Mouse (Mus musculus) spleen, postnatal 10 days (tissue): ENCODE measurements at regions not wholly inside any gene's neighbourhood (a gene's known extent, or its start where the extent isn't known, plus 50 kb on each side); places are given as distances from the start of the nearest gene placed in this dataset.

Source experiments
- DNase-seq, 2 experiments: peaks; one replicate each; pipeline ENCODE4 v3.0.0; 2021 to 2022; ENCODE audit warnings: low spot score in 2 of 2

- no peak for DNase-seq
These were observed 65.3 kb downstream of the Cdca7 start for GRCm38 (mm10) chr2:72541246-72541645.

- no peak for DNase-seq
These were observed 69.5 kb downstream of the Cdca7 start for GRCm38 (mm10) chr2:72545453-72545852.

DNA sequence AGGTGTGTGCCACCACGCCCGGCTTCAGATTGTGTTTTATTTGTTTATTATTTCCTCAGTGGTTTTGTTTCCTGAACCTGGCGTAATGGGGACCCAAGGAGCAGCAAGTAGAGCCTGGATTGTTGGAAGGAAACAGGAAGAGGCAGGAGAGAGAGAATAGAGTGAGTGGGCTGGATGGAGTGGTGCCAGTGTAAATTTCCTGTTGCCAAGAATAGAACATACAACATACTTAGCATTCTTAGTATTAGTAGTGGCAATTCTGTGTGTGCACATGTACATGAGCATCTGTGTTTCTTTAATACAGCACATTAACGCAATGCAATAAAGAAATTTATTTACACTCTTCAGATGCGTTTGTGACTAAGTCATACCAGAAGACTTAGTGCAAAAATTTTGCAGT is 70.5 kb downstream of the Cdca7 start:
- DNase-seq: no peak

- no peak for DNase-seq
These were observed 71.0 kb downstream of the Cdca7 start for GRCm38 (mm10) chr2:72546963-72547362.

- no peak for DNase-seq
These were observed 75.3 kb downstream of the Cdca7 start for GRCm38 (mm10) chr2:72551268-72551667.

GRCm38 (mm10) chr2:72554603-72555002 is 78.6 kb downstream of the Cdca7 start:
- DNase-seq: no peak

DNA sequence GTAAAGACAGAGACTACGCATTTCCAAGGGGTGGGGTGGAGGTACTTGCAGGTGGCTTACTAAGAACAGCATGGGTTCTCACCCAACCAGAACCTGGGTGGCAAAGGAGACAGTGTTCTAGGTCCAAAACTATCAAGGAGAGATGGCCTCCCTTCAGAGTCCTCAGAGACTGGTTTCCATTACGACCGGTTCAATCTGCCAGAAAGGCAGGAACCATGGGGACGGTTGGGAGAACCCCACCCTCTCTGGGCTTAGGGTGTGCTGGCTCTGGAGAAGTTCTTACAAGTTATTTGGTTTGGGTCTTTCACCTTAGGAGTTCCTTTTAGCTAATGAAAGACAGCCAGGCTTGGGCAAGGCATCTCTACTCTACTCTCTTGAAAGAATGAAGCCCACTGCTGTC is 79.2 kb downstream of the Cdca7 start:
- DNase-seq: no peak

DNA sequence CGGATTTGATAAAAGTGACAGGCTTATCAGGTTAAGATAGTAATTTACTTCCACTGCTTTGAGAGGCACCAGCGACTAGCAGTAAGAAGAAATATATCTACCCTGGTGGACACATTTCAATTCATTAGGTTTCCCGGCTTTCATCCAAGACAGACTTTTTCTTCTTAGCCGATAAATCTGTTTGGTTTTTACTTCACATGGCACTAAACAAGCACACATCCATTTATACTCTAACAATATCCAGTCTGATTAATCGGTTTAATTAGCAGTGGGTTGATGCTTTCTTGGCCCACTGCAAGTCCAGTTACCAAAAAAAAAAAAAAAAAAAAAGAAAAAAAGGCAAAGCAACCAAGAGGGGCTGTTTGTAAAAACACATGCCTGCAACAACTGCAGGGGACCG is 79.6 kb downstream of the Cdca7 start:
- DNase-seq: no peak

- no peak for DNase-seq
These were observed 80.3 kb downstream of the Cdca7 start for GRCm38 (mm10) chr2:72556064-72556821.

GRCm38 (mm10) chr2:72557161-72557560 is 81.2 kb downstream of the Cdca7 start:
- DNase-seq: no peak

DNA sequence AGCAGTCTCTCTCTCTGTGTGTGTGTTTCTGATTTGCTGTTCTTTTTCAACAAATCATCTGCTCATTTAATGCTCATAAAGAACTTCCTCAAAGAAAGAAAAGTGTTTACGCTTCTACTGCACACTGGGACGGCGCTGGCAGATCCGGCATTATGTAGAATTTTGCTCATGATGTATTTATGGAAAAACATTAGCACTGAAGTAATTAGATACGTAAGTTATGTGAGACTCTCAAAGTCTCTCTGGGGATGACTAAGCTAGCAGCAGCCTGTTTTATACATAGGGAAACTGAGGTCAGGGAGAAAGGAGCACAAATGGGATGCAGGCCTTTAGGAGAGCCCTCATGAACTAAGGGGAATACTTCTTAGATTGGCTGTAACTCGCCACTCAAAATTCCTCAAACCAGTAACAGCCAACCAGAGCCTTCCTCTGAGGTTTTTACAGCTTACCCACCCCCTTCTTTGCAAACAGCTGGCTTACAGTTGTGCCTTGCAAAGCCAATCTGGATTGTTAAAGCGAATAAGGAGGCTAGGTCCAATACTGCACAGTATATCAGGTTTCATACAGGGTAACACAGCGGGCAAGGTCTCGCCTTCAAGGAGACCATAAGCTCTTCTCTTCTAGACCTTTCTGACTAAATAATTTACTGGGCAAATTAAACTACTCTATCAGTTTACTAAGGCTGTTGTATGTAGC is 81.8 kb downstream of the Cdca7 start:
- no peak for DNase-seq

GRCm38 (mm10) chr2:72561383-72561782 is 85.4 kb downstream of the Cdca7 start:
- no peak for DNase-seq

DNA sequence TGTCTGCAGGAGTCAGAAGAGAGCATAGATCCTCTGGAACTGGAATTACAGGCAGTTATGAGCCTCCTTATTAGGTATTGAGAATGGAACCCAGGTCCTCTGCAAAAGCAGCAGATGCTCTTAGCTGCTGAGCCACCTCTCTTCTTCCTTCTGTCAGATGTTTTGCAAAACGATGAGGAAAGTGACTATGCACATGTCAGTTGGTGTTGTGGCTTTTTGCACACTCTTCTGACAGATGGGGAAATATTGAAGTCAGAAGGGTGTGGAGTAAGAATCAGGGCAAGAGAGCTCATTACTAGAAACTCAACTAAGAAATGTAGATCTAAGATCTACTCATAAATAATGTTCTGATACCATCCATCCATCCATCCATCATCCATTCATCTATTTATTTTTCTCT is 102.4 kb downstream of the Cdca7 start:
- DNase-seq: no peak

GRCm38 (mm10) chr2:72581136-72581535 is 105.2 kb downstream of the Cdca7 start:
- DNase-seq: no peak

DNA sequence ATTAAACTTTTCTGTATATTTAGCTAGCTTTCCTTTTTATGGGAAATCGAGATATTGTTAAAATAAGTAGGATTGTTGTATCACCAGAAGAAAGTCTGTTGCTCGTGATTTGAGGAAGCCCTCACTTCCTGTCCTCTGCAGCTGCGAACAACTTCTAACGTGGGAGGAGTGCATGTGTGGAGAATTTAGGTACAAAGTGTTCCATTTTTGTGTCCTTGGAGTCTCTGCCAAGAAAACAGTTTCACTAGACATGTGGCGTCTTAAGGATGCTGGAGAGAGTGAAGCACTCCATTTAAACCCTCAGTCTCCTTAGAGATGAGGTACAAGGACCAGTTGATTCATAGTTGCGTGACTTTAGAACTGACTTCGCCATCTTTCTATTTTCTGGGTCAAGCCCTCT is 112.9 kb downstream of the Cdca7 start:
- DNase-seq: no peak

- DNase-seq: no peak
These were observed 116.1 kb downstream of the Cdca7 start for GRCm38 (mm10) chr2:72592011-72592410.

- DNase-seq: no peak
These were observed 121.3 kb downstream of the Cdca7 start for GRCm38 (mm10) chr2:72596994-72597925.

- DNase-seq: no peak
These were observed 122.0 kb downstream of the Cdca7 start for GRCm38 (mm10) chr2:72597941-72598340.

DNA sequence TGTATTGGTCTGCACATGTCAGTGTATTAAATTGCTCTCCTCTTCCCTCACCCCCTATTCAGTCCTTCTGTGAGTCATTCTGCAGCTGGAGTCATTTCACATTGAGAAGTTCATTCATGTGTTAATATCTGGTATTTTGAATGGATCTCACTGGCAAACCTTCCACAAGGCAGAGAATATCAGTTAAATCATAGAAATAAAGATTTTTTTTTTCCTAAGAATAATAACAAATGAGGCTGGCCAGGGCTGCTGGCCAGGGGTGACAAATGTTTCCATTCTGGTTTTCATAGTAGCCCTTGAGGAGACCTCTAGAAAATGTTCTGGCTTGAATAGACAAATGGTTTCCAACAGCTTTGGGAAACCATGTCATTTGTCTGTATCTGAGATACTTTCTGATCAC is 124.8 kb downstream of the Cdca7 start:
- no peak for DNase-seq

DNA sequence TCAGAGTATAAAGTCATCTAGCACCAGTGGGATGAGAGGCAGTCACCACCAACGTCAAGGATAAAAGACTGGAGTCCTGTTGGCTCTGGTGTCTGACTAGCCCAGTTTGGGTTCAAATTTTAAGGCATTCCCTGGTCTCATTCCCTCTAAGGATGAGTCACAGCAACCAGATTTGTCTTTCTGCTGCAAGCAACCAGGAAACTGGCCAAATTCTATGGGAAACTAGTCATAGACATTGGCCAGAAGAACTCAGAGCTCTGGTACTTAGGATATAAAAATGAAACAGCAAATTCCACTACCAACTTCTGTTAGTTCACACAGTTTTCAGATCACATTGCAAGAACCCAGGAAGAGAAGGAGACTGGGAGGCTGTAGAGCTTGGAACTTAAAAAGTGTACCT is 126.2 kb downstream of the Cdca7 start:
- no peak for DNase-seq

DNA sequence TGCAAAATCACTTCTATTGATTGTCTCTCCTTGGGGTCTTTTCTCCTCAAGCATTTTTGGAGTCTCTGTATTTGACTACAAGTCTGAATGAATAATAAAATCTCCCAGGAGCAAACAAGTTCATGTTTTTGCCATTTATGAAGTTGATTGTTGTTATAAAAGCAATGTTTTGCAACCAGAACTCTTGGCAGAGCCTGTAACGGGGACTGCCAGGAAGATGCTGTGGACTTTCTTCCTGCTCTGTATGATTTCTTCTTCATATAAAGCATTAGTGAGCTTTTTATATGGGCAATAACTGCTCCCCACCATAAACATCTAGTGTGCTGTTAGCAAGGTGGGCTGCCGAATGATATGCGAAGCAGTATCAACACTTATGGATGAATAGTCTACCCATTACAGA is 136.3 kb downstream of the Cdca7 start:
- DNase-seq: no peak

DNA sequence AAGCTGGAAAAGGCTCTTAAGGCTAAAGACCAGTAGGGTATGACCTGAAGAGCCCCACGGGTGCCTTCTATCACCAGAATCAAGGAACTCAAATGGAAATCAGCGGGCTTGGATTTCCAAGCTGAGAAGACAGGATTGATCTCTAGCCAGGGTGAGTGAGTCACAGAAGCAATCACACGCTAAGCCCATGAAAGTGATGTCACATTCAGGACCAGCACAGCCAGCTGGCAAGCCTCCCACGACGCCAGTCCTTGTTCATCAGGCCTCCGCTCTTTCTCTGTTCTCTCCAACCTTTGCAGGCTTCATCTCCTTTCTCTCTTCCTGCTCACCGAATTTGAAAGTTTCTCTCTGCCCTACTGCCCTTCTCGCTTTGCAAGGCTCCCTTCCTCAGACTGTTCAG is 138.3 kb downstream of the Cdca7 start:
- no peak for DNase-seq
